Mouse (Mus musculus): ENCODE measurements around the gene C330007P06Rik. TPM values are rescaled to one million over a fixed set of nuclear protein-coding genes. Genes with fewer than 3 reads are reported as not detected.

C330007P06Rik gene
- 26.2 TPM for polyA plus RNA-seq (2017; shearing (Covaris generic))

DNA sequence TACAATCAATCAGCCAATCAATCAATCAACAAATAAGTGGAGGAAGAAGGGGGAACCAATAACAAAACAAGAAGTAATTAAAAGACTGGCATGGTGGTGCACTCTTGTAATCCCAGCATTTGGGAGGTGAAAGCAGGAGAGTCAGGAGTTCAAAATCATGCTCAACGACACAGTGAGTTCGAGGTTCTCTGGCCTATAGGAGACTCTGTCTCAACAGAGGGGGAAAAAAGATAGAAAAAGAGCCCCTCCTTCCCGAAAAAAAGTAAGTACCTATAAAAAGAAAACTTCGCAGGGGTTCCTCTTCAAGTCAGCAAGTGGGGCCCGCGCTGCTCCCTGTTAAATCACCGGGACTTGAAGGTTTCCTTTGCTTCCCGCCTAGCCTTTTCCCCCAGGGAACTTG is at the start of gene C330007P06Rik, which contains the start of gene Ube2a:
C330007P06Rik (minus strand) TSS at position 347 of the 400 bp plus-strand sequence.
Ube2a (plus strand) TSS at position 136 of the 400 bp plus-strand sequence.

DNA sequence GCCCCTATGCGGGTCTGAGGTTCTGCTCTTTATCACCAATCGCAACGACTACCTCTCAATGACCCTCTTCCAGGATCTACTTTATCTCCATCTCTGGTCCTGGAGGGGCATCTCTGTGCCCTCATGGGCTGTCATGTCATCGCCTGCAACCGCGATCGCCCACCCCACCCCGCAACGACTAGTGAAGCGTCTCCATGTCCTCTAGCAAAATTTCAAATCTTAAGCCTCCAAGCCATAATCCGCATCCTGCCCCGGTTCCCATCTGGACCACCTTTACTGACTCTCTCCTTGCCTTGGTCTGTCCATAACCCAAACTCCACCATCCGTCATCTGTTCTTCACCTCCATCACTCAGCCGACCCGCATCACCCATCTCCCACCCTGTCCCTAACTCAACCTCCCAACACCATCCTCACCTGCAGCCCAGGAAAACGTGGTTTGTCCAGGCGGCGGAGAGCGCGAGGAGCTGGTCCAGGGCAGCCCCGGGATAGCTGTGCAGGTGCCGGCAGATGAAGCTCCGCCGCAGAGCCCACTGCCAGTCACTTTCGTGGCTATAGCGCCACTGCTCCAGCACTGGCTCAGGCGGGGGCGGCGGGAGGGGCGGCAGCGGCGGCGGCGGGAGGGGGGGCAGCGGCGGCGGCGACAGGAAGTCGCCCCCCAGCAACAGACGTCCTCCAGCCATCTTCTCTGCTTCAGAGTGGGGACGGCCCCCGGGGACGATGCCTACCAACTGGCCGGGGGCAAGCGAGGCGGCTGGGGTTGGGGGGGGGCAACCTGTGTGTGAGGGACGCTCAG is 28.6 kb upstream of the C330007P06Rik start, which contains the start of gene Nkrf:
Nkrf (minus strand) TSS at position 579 of the 794 bp plus-strand sequence.

DNA sequence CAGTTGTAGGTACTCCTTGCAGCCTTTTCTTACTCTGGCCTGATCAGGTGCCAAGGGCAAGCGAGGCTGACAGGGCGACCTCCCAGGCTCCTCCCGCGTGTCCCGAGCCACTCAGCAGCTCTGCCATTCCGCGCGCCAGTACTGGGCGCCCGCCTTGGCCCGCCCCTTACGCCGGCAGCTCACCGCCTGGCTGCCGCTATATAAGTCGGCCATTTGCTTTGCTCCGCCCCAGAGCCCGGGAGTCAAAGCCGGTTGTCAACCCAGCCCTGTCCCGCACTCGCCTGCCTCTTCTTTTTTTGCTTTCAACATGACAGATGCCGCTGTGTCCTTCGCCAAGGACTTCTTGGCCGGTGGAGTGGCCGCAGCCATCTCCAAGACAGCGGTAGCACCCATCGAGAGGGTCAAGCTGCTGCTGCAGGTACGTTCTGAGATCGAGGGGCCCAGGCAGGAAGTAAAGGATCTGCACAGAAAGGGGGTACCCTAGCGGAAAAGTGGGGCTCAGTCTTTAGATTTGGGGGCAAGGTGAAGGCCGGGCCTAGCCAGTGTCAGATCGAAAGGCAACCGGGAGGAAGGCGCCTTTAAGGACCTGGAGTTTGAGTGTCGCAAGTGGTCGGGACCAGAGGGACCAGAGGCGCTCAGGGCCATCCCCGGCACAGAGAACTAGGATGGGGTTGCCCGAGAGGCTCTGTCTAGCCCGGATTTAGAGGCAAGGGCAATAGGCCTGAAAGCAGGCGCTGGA is 78.3 kb downstream of the C330007P06Rik start, which contains the start of gene Slc25a5:
Slc25a5 (plus strand) TSS at position 228 of the 739 bp plus-strand sequence.

Other genes with a start within 250 kb of the C330007P06Rik start
- 1.2 TPM for gene Akap17b, start 228.7 kb downstream of the C330007P06Rik start, polyA plus RNA-seq (2017; shearing (Covaris generic))
- 0.77 TPM for gene Slc25a43, start 130.5 kb downstream of the C330007P06Rik start, polyA plus RNA-seq (2017; shearing (Covaris generic))
- 771 TPM for gene Slc25a5, start 78.5 kb downstream of the C330007P06Rik start, polyA plus RNA-seq (2017; shearing (Covaris generic))
- 128 TPM for gene Ube2a, start 211 bp downstream of the C330007P06Rik start, polyA plus RNA-seq (2017; shearing (Covaris generic))
- 1.5 TPM for gene Nkrf, start 28.8 kb upstream of the C330007P06Rik start, polyA plus RNA-seq (2017; shearing (Covaris generic))
- 163 TPM for gene Sept6, start 117.7 kb upstream of the C330007P06Rik start, polyA plus RNA-seq (2017; shearing (Covaris generic))
- not detected for gene Sowahd, start 174.7 kb upstream of the C330007P06Rik start, polyA plus RNA-seq (2017; shearing (Covaris generic))
- gene Rpl39, start 211.3 kb upstream of the C330007P06Rik start, polyA plus RNA-seq (2017; shearing (Covaris generic)) = 621 TPM
- gene Upf3b, start 236.2 kb upstream of the C330007P06Rik start, polyA plus RNA-seq (2017; shearing (Covaris generic)) = 26.0 TPM

Data from activated CD4-positive, CD25-positive, alpha-beta regulatory T cell, adult 9 weeks (primary cell).